Mouse (Mus musculus) neural tube, embryonic 13.5 days (tissue): ENCODE data around the gene Psmd1. TPM values are rescaled to one million over a fixed set of nuclear protein-coding genes. Genes with fewer than 3 reads are reported as not detected.

ENCODE experiments used
- ATAC-seq: fragments of 200-750 bp; cut with Nextera tagmentation; 2 replicates; pipeline ENCODE4 v1.8.0; 2017; ENCODE audit warnings: low read depth, mild to moderate bottlenecking, moderate TSS enrichment, moderate library complexity
- H3K27ac ChIP-seq: fragments of 300-500 bp; sonication (generic); replicated peaks from 2 replicates; pipeline ENCODE4 v1.5.1; 2015; ENCODE audit warnings: moderate library complexity, mild to moderate bottlenecking, inconsistent platforms
- H3K27me3 ChIP-seq: fragments of 300-500 bp; sonication (generic); 2 replicates; pipeline ENCODE4 v1.6.1; 2015; ENCODE audit warnings: mild to moderate bottlenecking, inconsistent platforms
- H3K36me3 ChIP-seq: fragments of 300-500 bp; sonication (generic); 2 replicates; pipeline ENCODE4 v1.6.1; 2015; ENCODE audit warnings: mild to moderate bottlenecking, inconsistent platforms
- H3K4me1 ChIP-seq: fragments of 300-500 bp; sonication (generic); replicated peaks from 2 replicates; pipeline ENCODE4 v1.6.1; 2015; ENCODE audit warnings: inconsistent platforms
- H3K4me2 ChIP-seq: fragments of 300-500 bp; sonication (generic); 2 replicates; pipeline ENCODE4 v1.6.1; 2015; ENCODE audit warnings: inconsistent platforms, mild to moderate bottlenecking, moderate library complexity
- H3K4me3 ChIP-seq: fragments of 300-500 bp; sonication (generic); 2 replicates; pipeline ENCODE4 v1.5.1; 2015; ENCODE audit warnings: mild to moderate bottlenecking, inconsistent platforms
- H3K9ac ChIP-seq: fragments of 300-500 bp; sonication (generic); 2 replicates; pipeline ENCODE4 v1.6.1; 2015; ENCODE audit warnings: moderate library complexity, mild to moderate bottlenecking, inconsistent platforms
- H3K9me3 ChIP-seq: fragments of 300-500 bp; sonication (generic); 2 replicates; pipeline ENCODE4 v1.6.1; 2016; ENCODE audit warnings: inconsistent platforms
- WGBS: fragments of 180-500 bp; shearing (Covaris S2); methylation state at CpG from one replicate; pipeline ENCODE4 v1.1.7; 2015; 5-methylcytosine and 5-hydroxymethylcytosine counted together
- polyA plus RNA-seq: library from polyadenylated mRNA; unstranded; fragments of >200 nt; fragmentation: Nextera tagmentation; extraction: Ambion mirVana; gene quantifications from 2 replicates; pipeline ENCODE4 v1.2.1, GENCODE M21; 2015

Psmd1 gene
- polyA plus RNA-seq, 1 experiment from 2014 or later, result 181 TPM

- H3K4me1 ChIP-seq, result peaks cover 12% of the 10 kb centered on the region
- peak within 1 kb of the TSS; percentile 80 for H3K9ac ChIP-seq
- no peak within 1 kb of the TSS for H3K27ac ChIP-seq
- no peaks in the 10 kb centered on the region for H3K36me3 ChIP-seq
- peaks cover 10% of the 10 kb centered on the region for H3K9me3 ChIP-seq
- ATAC-seq, result peak; percentile 82
- WGBS, result under 1% methylated on average over 110 of the region's 110 CpGs
- peaks cover 59% of the 10 kb centered on the region for H3K27me3 ChIP-seq
- peak within 1 kb of the TSS; percentile 58 for H3K4me3 ChIP-seq
- peak within 1 kb of the TSS; percentile 91 for H3K4me2 ChIP-seq
These were observed 18.1 kb upstream of the Psmd1 start, which contains the start of gene 2810459M11Rik for GRCm38 (mm10) chr1:86045848-86046805. TSS of gene 2810459M11Rik (plus strand) at chr1:86045863.

GRCm38 (mm10) chr1:86046833-86047563 lies 17.2 kb upstream of the Psmd1 start:
- H3K9me3 ChIP-seq, result peaks cover 2% of the 10 kb centered on the region; the same call in 1 of the 2 replicates
- no peak overlapping the region for H3K27ac ChIP-seq
- H3K9ac ChIP-seq, result no peak overlapping the region; the same call in 1 of the 2 replicates
- H3K36me3 ChIP-seq, result no peaks in the 10 kb centered on the region
- ATAC-seq, result peak; percentile 24
- peaks cover 12% of the 10 kb centered on the region for H3K4me1 ChIP-seq
- H3K27me3 ChIP-seq, result peaks cover 59% of the 10 kb centered on the region
- WGBS, result 11% methylated on average over 24 of the region's 24 CpGs
- H3K4me2 ChIP-seq, result peak overlapping the region; percentile 91
- H3K4me3 ChIP-seq, result peak overlapping the region; percentile 58

- ATAC-seq, result no peak
- Histone ChIP-seq H3K27me3 (peaks cover 55% of the 10 kb centered on the region), H3K4me3 (no peak overlapping the region), H3K4me1 (peaks cover 12% of the 10 kb centered on the region), H3K9me3 (no peaks in the 10 kb centered on the region), H3K27ac (no peak overlapping the region), H3K36me3 (no peaks in the 10 kb centered on the region), H3K9ac (no peak overlapping the region), H3K4me2 (no peak overlapping the region)
- 89% methylated on average over 4 of the region's 4 CpGs for WGBS
These were observed 16.0 kb upstream of the Psmd1 start for GRCm38 (mm10) chr1:86048231-86048630.

- Histone ChIP-seq H3K9ac (no peak overlapping the region), H3K27me3 (peaks cover 51% of the 10 kb centered on the region), H3K4me2 (no peak overlapping the region), H3K4me3 (no peak overlapping the region), H3K36me3 (no peaks in the 10 kb centered on the region), H3K9me3 (no peaks in the 10 kb centered on the region), H3K27ac (no peak overlapping the region), H3K4me1 (peaks cover 12% of the 10 kb centered on the region)
- 82% methylated on average over 3 of the region's 3 CpGs for WGBS
- no peak for ATAC-seq
These were observed 15.4 kb upstream of the Psmd1 start for GRCm38 (mm10) chr1:86048744-86049143.

GRCm38 (mm10) chr1:86053198-86053921 lies 10.8 kb upstream of the Psmd1 start:
- Histone ChIP-seq H3K4me3 (no peak overlapping the region), H3K4me1 (peaks cover 5% of the 10 kb centered on the region; the same call in 1 of the 2 replicates), H3K4me2 (no peak overlapping the region), H3K9me3 (no peaks in the 10 kb centered on the region), H3K9ac (no peak overlapping the region), H3K27ac (peak overlapping the region; percentile 52; the same call in 1 of the 2 replicates), H3K36me3 (no peaks in the 10 kb centered on the region), H3K27me3 (peaks cover 9% of the 10 kb centered on the region)
- WGBS, result 85% methylated on average over 12 of the region's 12 CpGs
- peak; percentile 57; the same call in 1 of the 2 replicates for ATAC-seq

- Histone ChIP-seq H3K4me3 (no peak overlapping the region), H3K4me1 (peaks cover 12% of the 10 kb centered on the region; the same call in 1 of the 2 replicates), H3K9me3 (no peaks in the 10 kb centered on the region), H3K4me2 (no peak overlapping the region), H3K27ac (no peak overlapping the region), H3K27me3 (no peaks in the 10 kb centered on the region), H3K9ac (no peak overlapping the region), H3K36me3 (no peaks in the 10 kb centered on the region)
- WGBS, result 19% methylated on average over 3 of the region's 3 CpGs
- ATAC-seq, result no peak
These were observed 9.2 kb upstream of the Psmd1 start for GRCm38 (mm10) chr1:86054943-86055342.

GRCm38 (mm10) chr1:86056284-86056683 lies 7.9 kb upstream of the Psmd1 start:
- no peak overlapping the region for H3K27ac ChIP-seq
- no peak overlapping the region for H3K9ac ChIP-seq
- no peaks in the 10 kb centered on the region; the same call in 1 of the 2 replicates for H3K27me3 ChIP-seq
- H3K36me3 ChIP-seq, result no peaks in the 10 kb centered on the region
- no peak overlapping the region for H3K4me2 ChIP-seq
- WGBS, result 96% methylated on average over 4 of the region's 4 CpGs
- H3K4me3 ChIP-seq, result no peak overlapping the region
- ATAC-seq, result no peak
- H3K4me1 ChIP-seq, result peaks cover 12% of the 10 kb centered on the region; the same call in 1 of the 2 replicates
- no peaks in the 10 kb centered on the region for H3K9me3 ChIP-seq

GRCm38 (mm10) chr1:86058856-86059769 lies 5.1 kb upstream of the Psmd1 start:
- peak; percentile 72 for ATAC-seq
- Histone ChIP-seq H3K27me3 (no peaks in the 10 kb centered on the region; the same call in 1 of the 2 replicates), H3K4me3 (peak overlapping the region; percentile 37), H3K4me1 (peaks cover 12% of the 10 kb centered on the region; the same call in 1 of the 2 replicates), H3K4me2 (peak overlapping the region; percentile 60), H3K36me3 (no peaks in the 10 kb centered on the region), H3K9me3 (no peaks in the 10 kb centered on the region), H3K9ac (peak overlapping the region; percentile 62), H3K27ac (peak overlapping the region; percentile 65)
- WGBS, result 10% methylated on average over 21 of the region's 21 CpGs

GRCm38 (mm10) chr1:86062523-86062922 lies 1.7 kb upstream of the Psmd1 start:
- no peak for ATAC-seq
- Histone ChIP-seq H3K4me1 (peaks cover 20% of the 10 kb centered on the region), H3K36me3 (0 out of 2 replicates have a peak, but pooled peaks cover 3% of the 10 kb centered on the region), H3K9me3 (no peaks in the 10 kb centered on the region), H3K4me3 (no peak overlapping the region), H3K27me3 (no peaks in the 10 kb centered on the region; the same call in 1 of the 2 replicates), H3K9ac (no peak overlapping the region), H3K4me2 (no peak overlapping the region), H3K27ac (no peak overlapping the region)
- WGBS, result 90% methylated on average over 6 of the region's 6 CpGs

GRCm38 (mm10) chr1:86076565-86076964 lies 12.4 kb downstream of the Psmd1 start:
- ATAC-seq, result no peak

More at GRCm38 (mm10) chr1:86076565-86076964, 12.4 kb downstream of the Psmd1 start:
- Histone ChIP-seq H3K9ac (no peak overlapping the region), H3K4me3 (no peak overlapping the region), H3K27me3 (no peaks in the 10 kb centered on the region), H3K36me3 (peaks cover 83% of the 10 kb centered on the region), H3K4me2 (no peak overlapping the region), H3K9me3 (0 out of 2 replicates have a peak, but pooled peaks cover 3% of the 10 kb centered on the region), H3K4me1 (no peaks in the 10 kb centered on the region), H3K27ac (no peak overlapping the region)
- WGBS, result 95% methylated on average over 2 of the region's 2 CpGs
